Mouse (Mus musculus): ENCODE results near the gene Fam76b. TPM values are rescaled to one million over a fixed set of nuclear protein-coding genes. Genes with fewer than 3 reads are reported as not detected.

Fam76b gene
- total RNA-seq, 2 experiments from 2014 or later: 6.9 to 8.6 TPM

GRCm38 (mm10) chr9:13856247-13856646 is 28.7 kb downstream of the Fam76b start:
- intact Hi-C loops (cut with DNase I; ENCODE audit: low total_unique reads): no loop called here
- no peak for DNase-seq

- no peak for DNase-seq
- intact Hi-C loops (cut with DNase I; ENCODE audit: low total_unique reads): no loop called here
Observed at GRCm38 (mm10) chr9:13856777-13857176, 29.3 kb downstream of the Fam76b start.

DNA sequence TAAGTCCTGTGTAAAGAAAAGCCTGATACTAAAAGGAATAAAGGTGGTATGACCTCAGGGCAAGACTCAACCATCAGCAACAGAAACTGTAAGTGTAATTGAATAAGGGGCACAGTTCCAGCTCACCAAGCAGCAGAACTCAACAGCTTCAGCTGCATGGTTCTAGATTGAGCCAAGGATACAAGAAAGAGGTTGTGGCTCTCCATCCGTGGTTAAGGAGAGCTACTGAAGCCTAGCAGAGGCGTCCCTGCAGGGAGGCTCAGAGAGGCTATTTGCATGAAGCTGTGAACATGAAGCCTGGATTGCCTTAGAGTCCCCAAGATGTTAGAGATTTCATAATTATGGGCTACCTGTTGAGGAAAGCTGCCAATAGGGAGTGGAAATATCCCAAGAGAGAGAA is 40.1 kb downstream of the Fam76b start:
- intact Hi-C loops (cut with DNase I; ENCODE audit: low total_unique reads): no loop called here
- no peak for DNase-seq

DNA sequence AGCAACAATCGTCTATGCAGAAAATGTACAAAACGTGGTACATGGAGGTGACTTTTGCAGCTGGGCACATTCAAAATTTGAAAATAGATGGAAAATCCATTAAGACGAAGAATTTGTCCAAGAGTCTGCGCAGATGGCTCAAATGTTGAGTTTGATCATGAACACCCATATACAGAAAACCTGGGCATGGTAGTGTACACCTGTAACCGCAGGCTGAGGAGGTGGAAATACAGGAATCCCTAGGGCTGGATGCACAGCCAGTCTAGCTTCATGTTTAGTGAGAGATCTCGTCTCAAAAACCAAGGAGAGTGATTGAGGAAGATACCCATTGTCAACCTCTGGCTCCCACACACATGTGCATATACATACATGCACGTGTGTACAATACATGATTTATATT is 44.1 kb downstream of the Fam76b start:
- no peak for DNase-seq
- intact Hi-C loops (cut with DNase I; ENCODE audit: low total_unique reads): no loop called here

- no peak for DNase-seq
- intact Hi-C loops (cut with DNase I; ENCODE audit: low total_unique reads): no loop called here
Observed at GRCm38 (mm10) chr9:13874359-13874758, 46.8 kb downstream of the Fam76b start.

DNA sequence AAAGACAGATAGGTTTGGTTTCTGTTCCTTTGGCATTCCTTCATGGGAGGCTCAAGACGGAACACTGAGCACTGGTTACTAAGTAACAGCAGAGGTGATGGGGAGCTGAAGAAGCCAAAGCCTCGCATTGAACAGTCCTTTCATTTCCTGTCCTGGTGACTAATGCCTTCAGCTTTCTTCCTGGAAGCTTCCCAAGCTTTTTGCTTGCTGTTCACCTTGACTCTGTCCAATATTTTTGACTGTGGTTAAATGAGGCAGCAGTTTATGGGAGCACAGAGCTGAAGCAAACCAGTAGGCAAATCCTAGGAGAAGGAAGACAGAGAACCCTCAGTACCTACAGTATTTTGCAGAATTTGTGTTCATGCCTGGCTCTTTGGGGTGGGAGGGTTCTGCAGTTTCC is 47.8 kb downstream of the Fam76b start:
- no peak for DNase-seq
- intact Hi-C loops (cut with DNase I; ENCODE audit: low total_unique reads): no loop called here

DNA sequence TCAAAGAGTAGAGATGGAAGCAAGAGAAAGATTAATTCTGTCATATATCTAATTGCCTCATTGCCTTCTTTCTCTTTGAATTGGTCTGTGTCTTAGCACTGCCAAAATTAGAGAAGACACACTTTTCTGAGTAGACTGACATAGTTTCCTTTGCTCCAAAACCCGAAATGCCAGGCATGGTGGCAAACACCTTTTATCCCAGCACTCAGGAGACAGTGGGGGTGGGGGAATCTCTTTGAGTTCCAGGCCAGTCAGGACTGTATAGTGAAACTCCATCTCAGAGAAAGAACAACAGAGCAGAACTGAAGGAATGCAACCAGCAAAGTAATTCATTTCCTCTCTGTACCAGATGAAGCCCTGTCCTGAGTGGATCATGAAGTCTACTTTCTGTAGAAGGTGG is 53.2 kb downstream of the Fam76b start:
- no peak for DNase-seq
- intact Hi-C loops (cut with DNase I; ENCODE audit: low total_unique reads): no loop called here

GRCm38 (mm10) chr9:13882478-13882877 is 55.0 kb downstream of the Fam76b start:
- no peak for DNase-seq
- intact Hi-C loops (cut with DNase I; ENCODE audit: low total_unique reads): no loop called here

- no peak for DNase-seq
- intact Hi-C loops (cut with DNase I; ENCODE audit: low total_unique reads): loop anchor here (2.0 kb wide), 1 partner anchor 452 kb away; no protein-coding TSS in a partner anchor
Observed at GRCm38 (mm10) chr9:13888981-13889380, 61.5 kb downstream of the Fam76b start.

DNA sequence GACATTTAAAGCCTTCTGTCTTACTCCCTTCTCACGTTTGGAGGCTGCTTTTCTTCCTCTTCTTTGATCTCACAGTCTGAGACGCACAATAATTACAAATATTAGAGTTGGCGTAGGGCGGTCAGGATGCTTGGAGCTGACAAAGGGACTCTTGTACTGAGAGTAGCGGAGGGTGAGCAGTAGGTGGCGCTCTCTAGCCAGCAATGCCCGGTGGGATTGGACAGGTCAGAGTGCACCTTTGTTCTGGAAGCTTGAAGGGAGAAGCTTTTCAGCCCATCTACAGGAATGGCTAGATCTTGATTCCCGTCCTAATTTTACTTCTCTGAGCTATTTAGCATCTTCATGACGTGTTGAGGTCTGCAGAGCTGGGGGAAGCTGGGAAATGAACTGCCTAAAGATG is 62.1 kb downstream of the Fam76b start:
- DNase-seq: peak; percentile 82
- intact Hi-C loops (cut with DNase I; ENCODE audit: low total_unique reads): loop anchor here (2.0 kb wide), 1 partner anchor 451 kb away; no protein-coding TSS in a partner anchor

GRCm38 (mm10) chr9:13890171-13890570 is 62.7 kb downstream of the Fam76b start:
- intact Hi-C loops (cut with DNase I; ENCODE audit: low total_unique reads): no loop called here
- no peak for DNase-seq

DNA sequence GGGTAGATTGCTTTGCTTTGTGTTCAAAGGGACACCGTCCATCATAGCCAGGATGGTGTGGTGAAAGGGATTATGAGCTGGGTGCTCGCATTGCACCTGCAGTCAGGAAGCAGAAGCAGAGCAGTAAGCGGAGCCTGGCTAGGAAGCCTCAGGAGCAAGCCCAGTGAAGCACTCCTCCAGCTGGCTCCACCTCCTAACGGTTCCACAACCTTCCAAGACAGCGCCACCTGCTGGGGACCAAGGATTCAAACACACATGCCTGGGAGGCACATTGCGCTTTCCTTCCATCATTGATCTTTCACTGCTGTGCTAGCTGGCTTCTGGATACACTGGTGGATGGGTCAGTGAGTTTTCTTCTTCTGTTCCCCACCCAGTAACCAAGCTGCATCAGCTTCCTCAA is 64.4 kb downstream of the Fam76b start:
- no peak for DNase-seq
- intact Hi-C loops (cut with DNase I; ENCODE audit: low total_unique reads): no loop called here

- intact Hi-C loops (cut with DNase I; ENCODE audit: low total_unique reads): no loop called here
- DNase-seq: no peak
Observed at GRCm38 (mm10) chr9:13893044-13893443, 65.5 kb downstream of the Fam76b start.

DNA sequence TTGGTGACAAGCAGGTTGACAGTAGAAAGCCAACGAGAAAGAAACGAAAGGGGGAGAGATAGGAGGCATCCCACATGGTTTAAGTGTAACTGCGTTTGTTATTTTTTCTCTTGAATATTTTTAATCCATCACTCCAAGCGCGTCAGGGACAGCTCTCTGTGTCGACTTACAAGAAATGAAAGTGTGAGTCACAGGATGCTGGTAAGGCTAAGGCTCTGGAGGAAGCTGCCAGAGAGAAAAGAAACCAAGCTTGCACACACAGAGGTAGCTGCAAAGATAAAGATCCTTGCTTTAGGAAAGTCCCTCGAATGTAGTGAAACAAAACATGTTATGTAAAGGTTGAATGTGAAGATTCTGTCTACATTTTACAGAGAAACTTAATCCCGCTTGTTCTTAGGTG is 67.0 kb downstream of the Fam76b start:
- intact Hi-C loops (cut with DNase I; ENCODE audit: low total_unique reads): no loop called here
- DNase-seq: no peak

- no peak for DNase-seq
- intact Hi-C loops (cut with DNase I; ENCODE audit: low total_unique reads): no loop called here
Observed at GRCm38 (mm10) chr9:13894936-13895335, 67.4 kb downstream of the Fam76b start.

GRCm38 (mm10) chr9:13896055-13896454 is 68.5 kb downstream of the Fam76b start:
- no peak for DNase-seq
- intact Hi-C loops (cut with DNase I; ENCODE audit: low total_unique reads): no loop called here

GRCm38 (mm10) chr9:13898510-13899305 is 71.2 kb downstream of the Fam76b start:
- intact Hi-C loops (cut with DNase I; ENCODE audit: low total_unique reads): no loop called here
- no peak for DNase-seq

DNA sequence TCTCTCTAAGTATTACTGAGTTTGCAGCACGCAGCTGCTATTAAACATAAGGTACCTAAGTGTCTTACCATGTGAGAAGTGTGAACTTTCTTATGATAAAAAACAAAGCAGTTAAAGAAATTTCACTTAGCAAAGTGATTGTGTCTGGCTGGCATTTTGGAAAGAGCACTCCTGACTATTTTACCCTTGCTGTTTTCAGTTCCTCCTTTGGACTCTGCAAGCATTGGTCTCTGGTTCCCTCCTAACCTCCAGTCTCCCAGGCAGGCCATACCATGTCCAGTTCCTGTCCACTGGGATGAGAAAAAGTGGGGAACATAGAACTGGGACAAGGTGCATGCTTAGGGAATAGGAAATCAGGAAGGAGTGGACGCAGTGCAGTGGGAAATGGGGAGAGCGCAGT is 74.5 kb downstream of the Fam76b start:
- intact Hi-C loops (cut with DNase I; ENCODE audit: low total_unique reads): no loop called here
- DNase-seq: no peak

DNA sequence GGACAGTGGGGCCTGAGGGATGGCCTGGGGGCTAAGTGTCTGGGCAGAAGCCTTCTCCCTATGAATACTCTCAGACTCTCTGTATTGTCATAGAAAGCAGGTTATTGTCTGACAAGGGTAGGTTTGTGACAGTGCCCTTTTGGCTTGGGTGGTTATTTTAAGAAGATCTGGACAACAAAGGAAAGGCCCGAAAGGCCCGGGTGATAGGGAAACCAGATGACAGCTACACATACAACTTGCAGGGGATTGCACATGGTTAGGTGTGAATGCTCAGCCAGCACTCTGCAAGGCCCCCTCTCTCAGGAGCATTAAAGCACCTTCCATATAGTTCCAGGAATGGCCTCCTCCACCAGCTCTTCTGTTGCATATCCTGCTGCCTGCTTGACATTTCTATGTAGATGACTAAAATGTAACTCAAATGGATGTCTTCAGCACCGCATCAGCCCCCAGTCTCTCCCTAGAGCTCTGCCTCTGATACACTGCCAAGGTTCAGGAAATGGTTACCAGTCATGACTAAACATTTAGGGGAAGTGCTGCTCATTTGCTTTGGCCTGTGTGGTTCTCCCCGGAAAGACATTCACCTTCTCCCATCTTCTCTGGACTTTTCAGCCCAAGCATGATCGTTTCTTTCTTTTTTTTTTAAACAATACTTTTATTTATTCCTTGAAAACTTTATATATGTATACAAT is 76.7 kb downstream of the Fam76b start:
- DNase-seq: no peak
- intact Hi-C loops (cut with DNase I; ENCODE audit: low total_unique reads): no loop called here
